Mouse (Mus musculus) kidney, adult 2 months (tissue): ENCODE measurements at regions not wholly inside any gene's neighbourhood (a gene's known extent, or its start where the extent isn't known, plus 50 kb on each side); places are given as distances from the start of the nearest gene placed in this dataset.

ENCODE experiments used
- DNase-seq: peaks from one replicate; pipeline ENCODE4 v3.0.0; 2021
- H3K27ac ChIP-seq: fragments of 200-500 bp; 2 replicates; pipeline ENCODE4 v1.5.1; 2012; ENCODE audit warnings: low read depth, low read length, control low read depth, inconsistent platforms; ENCODE audit not compliant: insufficient read depth
- H3K27me3 ChIP-seq: fragments of 200-500 bp; replicated peaks from 2 replicates; pipeline ENCODE4 v1.6.1; 2012; ENCODE audit warnings: mild to moderate bottlenecking, moderate library complexity, low read length, inconsistent platforms; ENCODE audit not compliant: control insufficient read depth, insufficient read depth
- H3K36me3 ChIP-seq: fragments of 200-500 bp; 2 replicates; pipeline ENCODE4 v1.6.1; 2012; ENCODE audit warnings: mild to moderate bottlenecking, moderate library complexity, low read length, inconsistent platforms; ENCODE audit not compliant: control insufficient read depth, insufficient read depth
- H3K4me1 ChIP-seq: fragments of 200-500 bp; 2 replicates; pipeline ENCODE4 v1.6.1; 2011; ENCODE audit warnings: low read length; ENCODE audit not compliant: control insufficient read depth, insufficient read depth
- H3K4me3 ChIP-seq: fragments of 200-500 bp; 2 replicates; pipeline ENCODE4 v1.5.1; 2011; ENCODE audit warnings: mild to moderate bottlenecking, low read depth, low read length, control low read depth; ENCODE audit not compliant: insufficient read depth
- CTCF ChIP-seq: fragments of 200-500 bp; conservative IDR thresholded peaks from 2 replicates; pipeline ENCODE4 v1.5.1; 2011; ENCODE audit warnings: low read depth, mild to moderate bottlenecking, control low read depth, low read length, moderate library complexity, mixed read lengths; ENCODE audit not compliant: insufficient read depth, insufficient read length
- POLR2A ChIP-seq: fragments of 200-500 bp; IDR thresholded peaks from one replicate; pipeline ENCODE4 v1.6.1; 2011; ENCODE audit warnings: low read depth, low read length, control low read depth
- WGBS: fragments of 180-500 bp; shearing (Covaris S2); methylation state at CpG from one replicate; pipeline ENCODE4 v1.1.7; 2018; 5-methylcytosine and 5-hydroxymethylcytosine counted together

- 59% methylated on average over 1 of the region's 1 CpGs for WGBS
- no peaks in the 10 kb centered on the region for H3K27me3 ChIP-seq
- no peak overlapping the region for H3K4me3 ChIP-seq
- TF ChIP-seq POLR2A: no peak
- no peak for TF ChIP-seq CTCF
- no peak overlapping the region for H3K27ac ChIP-seq
- H3K4me1 ChIP-seq: no peaks in the 10 kb centered on the region
- no peak for DNase-seq
- no peaks in the 10 kb centered on the region for H3K36me3 ChIP-seq
These were observed 487.6 kb downstream of the Olfm4 start for GRCm38 (mm10) chr14:80471470-80471869.

GRCm38 (mm10) chr14:80479918-80480317 is 496.0 kb downstream of the Olfm4 start:
- Histone ChIP-seq H3K36me3 (no peaks in the 10 kb centered on the region), H3K4me3 (no peak overlapping the region), H3K4me1 (no peaks in the 10 kb centered on the region), H3K27me3 (no peaks in the 10 kb centered on the region; the same call in 1 of the 2 replicates), H3K27ac (no peak overlapping the region)
- TF ChIP-seq POLR2A (no peak), CTCF (no peak)
- DNase-seq: no peak

GRCm38 (mm10) chr14:80482771-80483170 is 498.9 kb downstream of the Olfm4 start:
- Histone ChIP-seq H3K27ac (no peak overlapping the region), H3K4me3 (no peak overlapping the region), H3K27me3 (no peaks in the 10 kb centered on the region; the same call in 1 of the 2 replicates), H3K36me3 (no peaks in the 10 kb centered on the region), H3K4me1 (no peaks in the 10 kb centered on the region)
- TF ChIP-seq POLR2A (no peak), CTCF (no peak)
- 52% methylated on average over 3 of the region's 3 CpGs for WGBS
- no peak for DNase-seq

- H3K27ac ChIP-seq: no peak overlapping the region
- TF ChIP-seq CTCF (no peak), POLR2A (no peak)
- H3K36me3 ChIP-seq: no peaks in the 10 kb centered on the region
These were observed 500.4 kb downstream of the Olfm4 start for GRCm38 (mm10) chr14:80484256-80484655.

DNA sequence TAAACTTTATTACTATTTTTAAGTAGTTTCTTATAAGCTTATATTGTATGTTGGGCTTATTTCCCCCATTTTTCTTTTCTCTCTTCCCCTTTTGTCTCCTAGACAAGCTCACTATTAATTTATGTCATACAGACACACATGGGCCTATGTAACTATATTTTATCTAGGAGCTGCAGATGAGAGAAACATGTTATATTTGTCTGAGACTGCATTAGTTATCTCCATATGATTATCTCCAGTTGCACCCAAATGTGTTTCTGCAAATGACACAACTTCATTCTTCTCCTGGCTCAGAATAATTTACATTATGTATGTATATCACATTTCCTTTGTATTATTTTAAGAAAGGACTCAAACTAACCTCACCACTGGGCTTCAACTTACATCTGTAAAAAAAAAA is 501.3 kb downstream of the Olfm4 start:
- no peaks in the 10 kb centered on the region; the same call in 1 of the 2 replicates for H3K27me3 ChIP-seq
- no peaks in the 10 kb centered on the region for H3K4me1 ChIP-seq
- H3K36me3 ChIP-seq: no peaks in the 10 kb centered on the region
- TF ChIP-seq POLR2A: no peak
- TF ChIP-seq CTCF: no peak
- no peak for DNase-seq
- no peak overlapping the region for H3K4me3 ChIP-seq
- no peak overlapping the region for H3K27ac ChIP-seq

More at GRCm38 (mm10) chr14:80484256-80484655, 500.4 kb downstream of the Olfm4 start:
- Histone ChIP-seq H3K4me3 (no peak overlapping the region), H3K27me3 (no peaks in the 10 kb centered on the region; the same call in 1 of the 2 replicates), H3K4me1 (no peaks in the 10 kb centered on the region)
- DNase-seq: no peak

- no peaks in the 10 kb centered on the region for H3K36me3 ChIP-seq
- no peak overlapping the region for H3K4me3 ChIP-seq
- WGBS: 80% methylated on average over 6 of the region's 6 CpGs
- H3K4me1 ChIP-seq: no peaks in the 10 kb centered on the region
- TF ChIP-seq POLR2A (no peak), CTCF (no peak)
- H3K27ac ChIP-seq: no peak overlapping the region
- H3K27me3 ChIP-seq: no peaks in the 10 kb centered on the region; the same call in 1 of the 2 replicates
- DNase-seq: no peak
These were observed 502.7 kb downstream of the Olfm4 start for GRCm38 (mm10) chr14:80486605-80487004.

- Histone ChIP-seq H3K36me3 (no peaks in the 10 kb centered on the region), H3K4me3 (no peak overlapping the region), H3K4me1 (no peaks in the 10 kb centered on the region), H3K27ac (no peak overlapping the region), H3K27me3 (no peaks in the 10 kb centered on the region)
- TF ChIP-seq CTCF: no peak
- 69% methylated on average over 10 of the region's 10 CpGs for WGBS
- DNase-seq: no peak
These were observed 508.4 kb downstream of the Olfm4 start for GRCm38 (mm10) chr14:80492043-80492900.
